Mouse (Mus musculus): Measurements from ENCODE around the gene Gm6370. TPM values are rescaled to one million over a fixed set of nuclear protein-coding genes. Genes with fewer than 3 reads are reported as not detected.

The Gm6370 gene
- total and polyA plus RNA-seq, 3 experiments = not detected

DNA sequence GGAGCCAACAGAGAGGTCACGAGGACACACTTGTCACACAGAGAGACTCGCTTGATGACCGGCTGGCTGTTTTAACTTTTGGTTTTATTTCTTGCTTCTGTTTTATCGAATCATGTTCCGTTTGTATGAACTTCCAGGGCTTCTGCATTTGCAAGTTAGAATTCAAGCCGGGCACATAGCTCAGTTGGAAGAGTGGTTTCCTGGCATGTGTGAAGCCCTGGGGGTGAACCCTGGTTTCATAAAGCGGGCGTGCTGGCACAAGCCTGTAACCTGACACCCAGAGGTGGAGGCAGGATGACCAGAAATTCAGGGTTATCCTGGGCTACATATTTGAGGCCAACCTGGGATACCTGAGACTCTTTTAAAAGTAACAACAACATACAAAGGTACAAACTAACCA is 29.6 kb upstream of the Gm6370 start:
- no peak overlapping the region for H3K27ac ChIP-seq (ENCODE audit: insufficient read depth, low read depth)
- dilution Hi-C loops (cut with MboI; ENCODE audit: extremely low pct_ligation_motif_present, extremely low pct_unique_long_range_greater_than_20kb, low sequenced_read_pairs) (no loop called here), in situ Hi-C loops (cut with MboI; ENCODE audit: low pct_ligation_motif_present, low pct_unique_long_range_greater_than_20kb, low sequenced_read_pairs) (loop anchor here (25.0 kb wide), 1 partner anchor 274 kb away; the partner anchor contains the start of gene 1700001J03Rik)
- TF ChIP-seq CHD2 (IDR thresholded peaks at IDR 0.05; ENCODE audit: low read length) (no peak), MXI1 (IDR thresholded peaks at IDR 0.05; ENCODE audit: low read depth, low read length) (no peak), POLR2A (IDR thresholded peaks at IDR 0.05; ENCODE audit: low read depth, low read length) (no peak), JUND (conservative IDR thresholded peaks at IDR 0.05; ENCODE audit: low read depth, low read length) (no peak), KAT2A (IDR thresholded peaks at IDR 0.05; ENCODE audit: insufficient replicate concordance, low read length) (no peak), BHLHE40 (IDR thresholded peaks at IDR 0.05; ENCODE audit: low read depth, low read length) (no peak), ZC3H11A (IDR thresholded peaks at IDR 0.05; ENCODE audit: low read depth, low read length) (no peak)
- H3K4me3 ChIP-seq (replicated peaks in 1 of 3; ENCODE audit: low read depth in 2 of 3, low read length in 2 of 3, poor library complexity in 1 of 3) = no peak overlapping the region
- no peak overlapping the region for H3K4me2 ChIP-seq (ENCODE audit: insufficient read depth, low read depth, poor library complexity, severe bottlenecking)
- H3K4me1 ChIP-seq (ENCODE audit: control insufficient read depth in 1 of 2, insufficient read depth in 2 of 2) = no peaks in the 10 kb centered on the region
- H3K9ac ChIP-seq (ENCODE audit: insufficient read depth, low read depth) = no peak overlapping the region
- H3K27me3 ChIP-seq (replicated peaks) = peaks cover 72% of the 10 kb centered on the region
- H3K36me3 ChIP-seq (replicated peaks in 1 of 2; ENCODE audit: control insufficient read depth in 1 of 2, insufficient read depth in 1 of 2, low read length in 1 of 2) = no peaks in the 10 kb centered on the region
- no peak for DNase-seq (ENCODE audit: extremely low read depth)
- H3K79me2 ChIP-seq (replicated peaks; ENCODE audit: control insufficient read depth, extremely low read depth, insufficient read depth, poor library complexity, severe bottlenecking) = no peaks in the 10 kb centered on the region
- no peaks in the 10 kb centered on the region for H3K9me3 ChIP-seq (replicated peaks; ENCODE audit: low read length)

- no peaks in the 10 kb centered on the region for H3K9me3 ChIP-seq (replicated peaks; ENCODE audit: low read length)
- peaks cover 0 to 1% of the 10 kb centered on the region in 2 experiments; a peak in 1 of 4 replicates for H3K4me1 ChIP-seq (ENCODE audit: control insufficient read depth in 1 of 2, insufficient read depth in 2 of 2)
- no peak overlapping the region for H3K4me3 ChIP-seq (replicated peaks in 1 of 3; ENCODE audit: low read depth in 2 of 3, low read length in 2 of 3, poor library complexity in 1 of 3)
- dilution Hi-C loops (cut with MboI; ENCODE audit: extremely low pct_ligation_motif_present, extremely low pct_unique_long_range_greater_than_20kb, low sequenced_read_pairs) = no loop called here
- H3K4me2 ChIP-seq (ENCODE audit: insufficient read depth, low read depth, poor library complexity, severe bottlenecking) = no peak overlapping the region
- no peak overlapping the region for H3K27ac ChIP-seq (ENCODE audit: insufficient read depth, low read depth)
- peaks cover 80% of the 10 kb centered on the region for H3K27me3 ChIP-seq (replicated peaks)
- H3K79me2 ChIP-seq (replicated peaks; ENCODE audit: control insufficient read depth, extremely low read depth, insufficient read depth, poor library complexity, severe bottlenecking) = no peaks in the 10 kb centered on the region
- TF ChIP-seq ZNF384 (IDR thresholded peaks at IDR 0.05; ENCODE audit: low read depth, low read length) = no peak
- TF ChIP-seq BHLHE40 (IDR thresholded peaks at IDR 0.05; ENCODE audit: low read depth, low read length) = no peak
- TF ChIP-seq E2F4 (IDR thresholded peaks at IDR 0.05; ENCODE audit: insufficient replicate concordance, low read depth, low read length) = no peak
- TF ChIP-seq POLR2A (IDR thresholded peaks at IDR 0.05; ENCODE audit: low read depth, low read length) = no peak
- no peak for TF ChIP-seq MAZ (IDR thresholded peaks at IDR 0.05; ENCODE audit: low read depth, low read length)
- TF ChIP-seq TBP (conservative IDR thresholded peaks at IDR 0.05; ENCODE audit: low read depth, low read length) = no peak
- no peak for TF ChIP-seq RCOR1 (conservative IDR thresholded peaks at IDR 0.05; ENCODE audit: low read depth, low read length)
- TF ChIP-seq ZKSCAN1 (IDR thresholded peaks at IDR 0.05; ENCODE audit: borderline replicate concordance, low read depth, low read length) = no peak
- TF ChIP-seq CHD1 (IDR thresholded peaks at IDR 0.05; ENCODE audit: low read depth, low read length) = no peak
- no peak for TF ChIP-seq PAX5 (IDR thresholded peaks at IDR 0.05; ENCODE audit: low read length)
- TF ChIP-seq GABPA (IDR thresholded peaks at IDR 0.05; ENCODE audit: insufficient replicate concordance, low read depth, low read length) = no peak
- no peak for TF ChIP-seq RAD21 (IDR thresholded peaks at IDR 0.05; ENCODE audit: low read depth, low read length)
- no peak for TF ChIP-seq IRF4 (IDR thresholded peaks at IDR 0.05; ENCODE audit: low read depth, low read length)
- no peak for TF ChIP-seq JUND (conservative IDR thresholded peaks at IDR 0.05; ENCODE audit: low read depth, low read length)
- no peak for TF ChIP-seq ZC3H11A (IDR thresholded peaks at IDR 0.05; ENCODE audit: low read depth, low read length)
- in situ Hi-C loops (cut with MboI; ENCODE audit: low pct_ligation_motif_present, low pct_unique_long_range_greater_than_20kb, low sequenced_read_pairs) = loop anchor here (25.0 kb wide), 1 partner anchor 279 kb away; the partner anchor contains the start of gene 1700001J03Rik
- no peak for DNase-seq (ENCODE audit: extremely low read depth)
- no peak overlapping the region for H3K9ac ChIP-seq (ENCODE audit: insufficient read depth, low read depth)
- no peaks in the 10 kb centered on the region for H3K36me3 ChIP-seq (replicated peaks in 1 of 2; ENCODE audit: control insufficient read depth in 1 of 2, insufficient read depth in 1 of 2, low read length in 1 of 2)
These were observed 24.5 kb upstream of the Gm6370 start for GRCm38 (mm10) chr5:146466663-146467062.

Measured in CH12.LX (cell line).